Mouse (Mus musculus) skeletal muscle tissue, adult 2 months (tissue): ENCODE measurements at regions not wholly inside any gene's neighbourhood (a gene's known extent, or its start where the extent isn't known, plus 50 kb on each side); places are given as distances from the start of the nearest gene placed in this dataset.

Experiments used
- DNase-seq: peaks from one replicate; pipeline ENCODE4 v3.0.0-alpha.2; 2012; ENCODE audit warnings: low read depth, low spot score

GRCm38 (mm10) chr1:73541371-73541770 is 525.7 kb upstream of the Tnp1 start:
- peak; percentile 24 for DNase-seq

GRCm38 (mm10) chr1:73538420-73538871 is 522.7 kb upstream of the Tnp1 start:
- DNase-seq: no peak

GRCm38 (mm10) chr1:73535726-73536265 is 520.1 kb upstream of the Tnp1 start:
- DNase-seq: no peak

GRCm38 (mm10) chr1:73533526-73533925 is 517.8 kb upstream of the Tnp1 start:
- DNase-seq: no peak

GRCm38 (mm10) chr1:73532316-73532715 is 516.6 kb upstream of the Tnp1 start:
- no peak for DNase-seq

GRCm38 (mm10) chr1:73531831-73532230 is 516.1 kb upstream of the Tnp1 start:
- DNase-seq: no peak

GRCm38 (mm10) chr1:73530326-73530725 is 514.6 kb upstream of the Tnp1 start:
- DNase-seq: no peak

GRCm38 (mm10) chr1:73528623-73529022 is 512.9 kb upstream of the Tnp1 start:
- DNase-seq: no peak

GRCm38 (mm10) chr1:73516441-73516840 is 500.7 kb upstream of the Tnp1 start:
- peak; percentile 85 for DNase-seq

GRCm38 (mm10) chr1:73515781-73516180 is 500.1 kb upstream of the Tnp1 start:
- DNase-seq: peak; percentile 89

GRCm38 (mm10) chr1:73513822-73514221 is 498.1 kb upstream of the Tnp1 start:
- DNase-seq: no peak

- no peak for DNase-seq
These were observed 497.1 kb upstream of the Tnp1 start for GRCm38 (mm10) chr1:73512836-73513235.

GRCm38 (mm10) chr1:73507071-73507754 is 491.5 kb upstream of the Tnp1 start:
- DNase-seq: no peak

- no peak for DNase-seq
These were observed 487.9 kb upstream of the Tnp1 start for GRCm38 (mm10) chr1:73503611-73504010.

- DNase-seq: no peak
These were observed 485.0 kb upstream of the Tnp1 start for GRCm38 (mm10) chr1:73500671-73501070.

- DNase-seq: no peak
These were observed 480.5 kb upstream of the Tnp1 start for GRCm38 (mm10) chr1:73495971-73496749.

GRCm38 (mm10) chr1:73481956-73482355 is 466.2 kb upstream of the Tnp1 start:
- DNase-seq: no peak

- DNase-seq: no peak
These were observed 463.7 kb upstream of the Tnp1 start for GRCm38 (mm10) chr1:73479349-73479920.

GRCm38 (mm10) chr1:73460598-73460997 is 444.9 kb upstream of the Tnp1 start:
- DNase-seq: no peak

- DNase-seq: peak; percentile 19
These were observed 444.2 kb upstream of the Tnp1 start for GRCm38 (mm10) chr1:73459754-73460534.

- no peak for DNase-seq
These were observed 441.6 kb upstream of the Tnp1 start for GRCm38 (mm10) chr1:73457261-73457660.
